Mouse (Mus musculus): Measurements from ENCODE around the gene Sptbn1.
A peak's percentile ranks its signal among the peaks of the same experiment; 100 is the strongest.

Gene Sptbn1

DNA sequence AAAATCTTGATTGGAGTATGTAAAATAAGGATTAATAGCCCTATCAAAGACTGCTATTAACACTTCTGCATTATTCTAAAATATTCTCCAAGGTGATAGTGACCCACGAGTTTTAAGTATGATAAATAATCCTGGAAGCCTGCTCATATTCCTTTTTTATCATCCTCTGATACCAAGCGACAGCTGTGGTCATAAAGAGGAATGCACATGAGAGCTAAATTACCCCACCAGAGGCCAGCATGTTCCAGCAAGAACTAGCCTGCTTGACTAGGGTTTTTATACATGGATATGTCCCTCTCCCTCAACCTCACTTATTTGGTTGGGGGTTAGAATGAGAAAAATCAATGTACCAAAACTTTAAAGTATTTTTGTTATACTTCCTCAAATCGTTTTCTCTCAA is 56.8 kb downstream of the Sptbn1 start:
- no peak for DNase-seq (ENCODE audit: low spot score)

DNA sequence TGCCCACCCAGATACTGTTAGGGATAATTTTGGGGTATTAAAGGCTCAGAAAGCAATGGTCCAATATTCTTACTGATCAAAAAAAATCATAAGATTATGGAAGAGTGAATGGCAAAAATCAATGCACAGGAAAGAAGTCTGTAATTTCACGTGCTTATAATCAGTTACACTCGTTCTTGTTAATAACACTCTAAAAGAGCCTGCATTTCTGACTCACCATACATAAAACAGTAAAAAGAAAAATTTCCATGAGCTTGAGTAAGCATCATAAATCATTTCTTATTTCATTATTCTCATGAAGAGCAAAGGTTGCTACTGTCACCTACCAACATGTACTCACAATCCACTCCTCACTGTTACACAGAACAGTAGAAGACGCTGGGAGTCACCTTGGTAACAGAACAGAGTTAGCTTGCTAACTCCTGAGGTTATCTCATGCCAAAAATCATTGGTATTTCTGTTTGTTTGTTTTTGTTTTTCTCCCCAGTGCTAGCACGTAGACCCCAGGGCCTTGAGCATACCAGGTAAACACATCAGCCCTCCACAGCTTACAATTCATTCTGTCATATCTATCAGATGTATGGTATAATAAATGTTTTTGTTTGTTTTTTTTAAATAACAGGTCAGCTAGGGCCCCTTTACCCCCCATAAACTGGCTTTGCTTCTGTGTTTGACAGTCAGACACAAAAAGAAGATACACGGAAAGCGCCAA is 57.7 kb downstream of the Sptbn1 start:
- no peak for DNase-seq (ENCODE audit: low spot score)

DNA sequence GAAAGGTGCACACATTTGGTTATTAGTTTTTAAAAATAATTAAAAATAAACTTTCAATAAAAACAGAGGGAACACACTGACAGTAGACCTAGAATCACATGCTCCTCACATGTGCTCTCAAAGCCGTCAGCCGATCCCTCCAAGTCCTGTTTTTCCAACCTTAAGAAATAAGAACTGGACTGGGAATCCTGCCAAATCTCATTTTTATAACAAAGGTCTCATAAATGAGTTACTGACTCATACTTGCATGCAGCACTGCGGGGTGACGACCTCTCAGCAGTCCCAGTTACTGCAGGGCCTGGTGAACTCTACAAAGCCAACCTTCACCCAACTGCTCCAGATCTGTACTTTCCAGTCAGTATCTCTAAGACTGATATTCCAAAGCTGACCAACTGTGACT is 58.5 kb downstream of the Sptbn1 start:
- peak; percentile 85 for DNase-seq (ENCODE audit: low spot score)

DNA sequence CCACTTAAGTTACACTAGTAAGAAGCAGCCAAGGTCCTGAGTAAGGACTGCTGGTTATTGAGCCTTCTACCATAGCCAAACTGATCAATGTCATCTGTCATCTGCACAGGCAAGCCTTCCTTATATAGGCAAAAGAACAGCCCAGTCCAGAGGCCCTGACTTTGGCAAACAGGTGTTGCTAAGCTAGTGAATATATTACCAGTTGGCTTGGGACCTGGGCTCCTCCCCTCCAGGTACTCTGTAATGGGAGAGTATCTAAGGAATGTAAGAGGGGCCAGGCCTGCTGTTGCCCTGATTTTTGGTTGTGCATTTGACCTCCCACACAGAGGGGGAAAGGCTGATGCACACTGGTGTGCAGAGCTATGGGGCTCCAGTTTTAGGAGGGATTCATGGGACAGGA is 63.6 kb downstream of the Sptbn1 start:
- DNase-seq (ENCODE audit: low spot score) = no peak

DNA sequence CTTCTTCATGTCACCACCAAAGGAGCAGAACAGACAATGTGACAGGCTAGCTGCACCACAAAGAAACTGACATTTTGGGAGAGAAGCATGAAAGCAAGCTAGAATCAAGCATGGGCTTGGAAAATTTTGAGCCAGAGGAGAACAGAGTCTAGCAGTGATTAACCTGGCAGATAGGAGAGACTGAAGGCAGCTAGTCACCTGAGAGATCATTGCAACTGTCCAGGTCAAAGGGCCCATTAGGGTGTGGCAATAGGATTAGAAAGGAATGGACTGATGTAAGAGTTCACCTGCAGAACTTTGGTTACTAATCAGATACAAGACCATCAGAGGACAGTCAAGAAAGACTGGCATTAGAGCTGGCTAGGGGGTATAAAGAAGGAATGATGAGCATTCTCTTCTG is 67.6 kb downstream of the Sptbn1 start:
- no peak for DNase-seq (ENCODE audit: low spot score)

DNA sequence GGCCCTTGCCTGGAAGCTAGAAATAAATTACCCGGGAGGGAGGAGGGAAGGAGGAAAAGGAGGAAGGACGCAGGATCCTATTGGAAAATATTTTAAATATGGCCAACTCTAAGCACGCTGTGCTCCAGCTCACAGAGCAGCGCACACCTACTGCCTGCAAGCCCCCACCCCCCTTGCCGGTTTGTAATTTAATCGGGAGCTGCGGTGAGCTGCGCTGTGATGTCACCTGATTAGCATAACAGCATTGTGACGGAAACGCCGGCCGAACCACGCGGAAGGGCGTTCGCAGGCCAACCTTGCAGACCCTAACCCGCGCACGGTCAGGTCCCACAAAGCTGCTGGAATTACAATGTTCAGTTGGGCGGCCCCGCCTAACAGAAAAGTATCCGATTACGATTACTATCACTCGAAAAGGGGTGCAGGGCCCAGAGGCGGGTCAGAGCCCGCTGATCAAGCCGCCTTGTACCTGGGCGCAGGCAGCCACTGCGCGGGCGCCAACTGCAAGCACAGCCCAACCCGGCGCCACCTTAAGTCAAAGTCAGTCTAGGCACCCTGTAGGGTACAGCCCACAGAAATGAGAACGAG is 69.8 kb downstream of the Sptbn1 start:
- no peak for DNase-seq (ENCODE audit: low spot score)

DNA sequence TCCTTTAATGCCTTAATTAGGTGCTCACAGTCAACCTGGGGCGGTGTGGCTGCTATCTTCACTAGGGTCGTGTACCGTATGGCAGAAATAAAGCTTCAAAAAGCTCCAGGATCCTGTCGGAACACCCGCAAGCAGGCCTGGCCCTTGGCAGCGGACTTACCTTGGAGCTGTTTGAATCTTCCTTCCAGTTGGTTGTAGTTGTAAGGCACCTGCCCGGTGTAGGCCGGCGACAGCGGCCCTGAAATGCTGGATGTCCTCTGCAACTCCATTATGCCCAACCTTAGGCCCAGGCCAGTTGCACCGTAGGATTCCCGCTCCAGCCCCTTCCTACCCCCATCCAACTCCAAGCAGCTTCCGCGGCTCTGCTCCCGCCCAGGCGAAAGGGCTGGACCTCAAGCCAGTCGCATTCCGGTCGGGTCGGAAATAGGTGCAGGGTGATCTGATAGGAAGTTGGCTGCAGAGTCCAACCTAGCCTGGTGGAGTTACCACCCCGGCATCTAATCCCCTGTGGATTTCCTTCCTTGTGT is 70.3 kb downstream of the Sptbn1 start:
- no peak for DNase-seq (ENCODE audit: low spot score)

DNA sequence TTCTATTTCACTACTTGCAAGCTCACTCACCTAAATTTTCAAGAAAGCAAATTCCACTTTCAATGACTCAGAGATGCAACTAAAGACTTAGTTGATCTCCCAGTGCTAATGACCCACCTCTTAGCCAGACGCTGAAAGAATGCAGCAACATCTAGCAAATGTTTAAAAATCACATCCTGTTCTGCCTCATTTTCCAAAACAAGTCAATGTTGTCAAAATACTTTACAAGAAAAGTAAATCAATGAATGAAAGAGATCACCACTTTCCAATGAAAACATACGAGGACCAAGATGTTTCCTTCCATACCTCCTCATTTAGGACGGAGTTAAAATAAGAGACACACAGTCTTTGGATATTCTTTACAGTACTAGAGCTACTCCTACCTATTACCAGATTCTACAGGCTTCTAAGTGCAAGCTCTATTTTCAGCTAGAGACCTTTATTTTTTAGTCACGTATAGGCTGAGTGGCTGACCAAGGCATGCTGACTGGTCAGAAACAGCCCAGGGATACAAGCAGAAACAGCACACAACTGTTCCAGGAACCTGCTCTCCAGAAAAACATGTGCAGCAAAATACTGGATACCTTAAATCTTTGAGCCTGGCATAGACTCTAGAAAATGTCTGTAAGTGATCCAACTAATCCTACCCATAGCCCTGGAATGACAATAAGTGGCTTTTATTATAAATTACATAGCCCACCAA is 71.5 kb downstream of the Sptbn1 start:
- DNase-seq (ENCODE audit: low spot score) = no peak

DNA sequence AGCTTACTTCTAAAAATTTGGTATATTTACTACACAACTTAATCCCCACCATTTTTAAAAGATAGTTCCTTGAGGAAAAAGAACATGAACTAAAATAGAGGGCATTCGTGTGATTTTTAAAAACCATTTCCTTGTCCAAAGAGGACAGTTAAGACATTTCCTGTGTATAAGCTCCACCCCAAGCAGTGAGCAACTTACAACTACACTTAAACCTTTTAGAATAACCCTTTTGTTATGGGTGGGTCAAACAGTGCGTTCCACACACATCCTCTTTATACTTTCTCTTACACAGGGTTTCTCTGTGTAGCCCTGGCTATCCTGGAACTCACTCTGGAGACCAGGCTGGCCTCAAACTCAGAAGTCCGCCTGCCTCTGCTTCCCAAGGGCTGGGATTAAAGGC is 72.2 kb downstream of the Sptbn1 start:
- no peak for DNase-seq (ENCODE audit: low spot score)

DNA sequence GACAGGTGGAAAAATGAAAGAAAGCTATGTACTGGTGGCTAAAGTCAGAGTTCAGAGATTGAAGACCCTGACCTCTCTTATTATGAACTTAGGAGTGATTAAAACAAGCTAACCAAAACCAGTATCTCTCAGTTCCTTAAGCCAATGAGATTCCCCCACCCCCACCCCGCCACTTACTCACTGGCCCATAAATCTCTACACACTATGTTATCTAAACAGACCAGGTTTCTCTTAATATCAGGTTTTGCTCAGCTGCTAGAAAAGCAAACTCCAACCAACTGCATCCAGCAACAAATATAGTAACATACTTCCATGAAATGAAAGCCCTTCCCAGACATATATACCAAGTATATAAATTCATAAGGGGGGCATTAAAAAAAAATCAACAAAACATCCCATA is 73.2 kb downstream of the Sptbn1 start:
- no peak for DNase-seq (ENCODE audit: low spot score)

DNA sequence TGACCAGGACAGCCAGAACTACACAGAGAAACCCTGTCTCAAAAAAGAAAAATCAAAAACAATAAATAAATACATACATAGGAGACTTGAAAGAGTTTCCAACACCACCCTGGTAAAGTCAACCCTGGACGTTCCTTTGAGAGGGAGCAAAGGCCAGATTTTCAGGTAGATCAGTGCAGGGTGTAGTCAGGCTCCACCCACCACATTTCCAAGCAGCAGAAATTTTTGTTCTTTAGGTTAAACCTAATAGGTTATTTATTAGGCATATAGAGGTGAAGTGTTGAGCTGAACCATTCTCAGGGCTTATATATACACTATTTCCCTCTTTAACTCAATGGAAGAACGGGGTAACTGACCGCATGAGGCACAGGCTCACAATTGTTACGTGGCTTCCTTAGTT is 77.0 kb downstream of the Sptbn1 start:
- DNase-seq (ENCODE audit: low spot score) = no peak

DNA sequence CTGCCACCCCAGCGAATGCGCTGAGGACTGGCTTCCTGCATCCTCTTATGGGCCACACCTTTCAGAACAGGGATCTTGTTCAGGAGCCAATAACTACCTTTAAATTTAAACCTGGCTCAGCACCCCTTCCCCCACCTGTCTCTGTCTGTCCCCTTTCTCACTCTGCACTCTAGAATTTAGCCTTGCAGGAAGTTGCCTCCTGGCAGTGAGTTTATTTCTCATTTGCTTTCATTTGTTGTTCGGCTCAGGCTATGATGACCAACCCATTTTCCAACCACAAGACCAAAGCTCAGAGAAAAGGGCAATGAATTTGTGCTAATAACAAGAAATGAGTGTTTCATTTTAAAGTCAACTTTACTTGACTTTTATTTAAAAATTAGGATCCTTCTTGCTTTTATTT is 77.9 kb downstream of the Sptbn1 start:
- no peak for DNase-seq (ENCODE audit: low spot score)

DNA sequence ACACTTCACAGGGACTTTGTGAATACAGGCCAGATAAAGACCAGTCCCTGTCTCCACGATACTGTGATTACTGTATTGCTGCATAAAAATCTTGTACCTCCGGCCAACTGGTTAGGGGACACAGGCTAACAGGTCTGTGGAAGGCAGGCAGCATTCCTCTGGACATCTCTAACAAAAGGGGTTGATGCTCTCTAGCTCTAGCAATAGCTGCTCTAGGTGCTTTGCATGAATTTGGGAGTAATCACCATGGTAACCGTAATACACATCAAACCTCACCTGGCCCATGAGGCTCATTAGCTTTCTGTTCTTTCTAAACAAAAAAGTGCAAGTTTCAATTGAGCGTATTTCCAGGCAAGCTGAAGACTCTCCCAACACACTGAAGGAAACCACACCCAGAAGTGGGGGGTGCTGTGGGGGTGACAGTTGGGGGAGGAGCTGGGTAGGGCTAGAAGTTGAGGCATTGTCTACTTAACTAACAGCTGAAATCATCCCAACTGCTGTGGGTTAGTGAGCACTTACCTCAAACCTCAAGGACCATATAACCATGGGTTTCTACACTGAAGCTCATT is 81.0 kb downstream of the Sptbn1 start:
- DNase-seq (ENCODE audit: low spot score) = no peak

DNA sequence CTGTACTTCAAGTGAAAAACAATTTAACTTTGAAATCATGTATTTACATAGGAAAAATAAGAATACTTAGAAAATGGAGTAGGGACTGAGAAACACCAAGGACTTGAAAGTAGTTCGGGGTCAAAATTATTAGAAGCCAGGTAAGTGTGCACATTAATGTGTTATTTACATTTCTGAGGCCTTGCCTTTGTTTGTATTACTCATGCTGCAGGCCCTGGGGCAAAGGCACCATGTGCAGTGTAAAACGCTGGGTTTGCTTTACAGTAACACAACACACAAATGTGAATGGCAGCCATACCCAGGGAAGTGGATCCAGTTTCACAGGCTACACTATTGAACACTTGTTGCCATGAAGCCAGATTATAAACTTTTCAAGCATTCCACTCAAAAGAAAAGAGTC is 83.4 kb downstream of the Sptbn1 start:
- DNase-seq (ENCODE audit: low spot score) = no peak

DNA sequence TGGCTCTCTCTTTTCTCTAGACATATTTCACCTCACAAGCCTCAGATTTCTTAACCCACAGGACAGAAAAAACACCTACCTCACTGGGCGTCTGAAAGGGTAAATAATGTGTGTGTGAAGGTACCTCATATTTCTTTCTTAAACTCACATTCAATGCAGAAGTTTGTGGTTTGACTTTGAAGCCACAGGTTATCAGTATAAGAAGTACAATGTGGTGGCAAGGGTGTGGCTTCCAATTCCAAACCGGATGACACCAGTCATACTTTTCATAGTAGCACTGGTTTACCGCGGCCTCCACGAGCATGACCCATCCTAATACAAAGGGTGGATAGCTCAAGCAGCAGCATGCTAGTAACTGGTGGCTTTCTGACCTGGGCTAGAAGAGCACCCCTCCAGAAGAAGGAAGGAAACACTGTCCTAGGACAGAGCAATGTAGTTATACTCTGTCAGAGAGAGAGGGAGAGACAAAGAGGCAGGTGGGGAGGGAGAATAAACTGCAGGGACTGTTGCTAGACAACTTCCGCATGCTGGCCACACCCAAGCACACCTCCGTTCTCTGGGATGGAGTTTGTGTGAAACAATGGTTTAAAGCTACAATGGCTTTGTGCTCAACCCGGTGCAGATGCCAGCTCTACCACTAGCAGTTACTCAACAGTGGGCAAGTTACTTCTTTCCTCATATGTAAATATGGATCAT is 85.1 kb downstream of the Sptbn1 start:
- DNase-seq (ENCODE audit: low spot score) = no peak

DNA sequence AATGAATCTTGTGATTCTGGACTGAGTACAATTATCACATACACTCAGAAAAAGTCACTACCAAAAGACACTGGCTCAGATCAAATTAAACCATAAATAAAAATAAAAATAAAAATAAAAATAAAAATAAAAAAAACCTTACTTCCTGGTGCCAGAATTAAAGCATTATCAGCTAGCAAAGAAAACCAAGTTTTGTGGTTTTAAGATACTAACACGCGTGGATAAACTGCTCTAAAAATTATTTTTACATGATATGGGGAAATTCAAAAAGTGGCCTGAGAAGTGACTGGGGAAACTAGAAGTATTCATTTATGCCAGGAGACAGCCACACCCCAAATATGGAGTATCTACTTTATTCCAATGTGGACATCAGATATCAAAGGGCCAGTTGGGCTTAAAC is 89.8 kb downstream of the Sptbn1 start:
- no peak for DNase-seq (ENCODE audit: low spot score)

DNA sequence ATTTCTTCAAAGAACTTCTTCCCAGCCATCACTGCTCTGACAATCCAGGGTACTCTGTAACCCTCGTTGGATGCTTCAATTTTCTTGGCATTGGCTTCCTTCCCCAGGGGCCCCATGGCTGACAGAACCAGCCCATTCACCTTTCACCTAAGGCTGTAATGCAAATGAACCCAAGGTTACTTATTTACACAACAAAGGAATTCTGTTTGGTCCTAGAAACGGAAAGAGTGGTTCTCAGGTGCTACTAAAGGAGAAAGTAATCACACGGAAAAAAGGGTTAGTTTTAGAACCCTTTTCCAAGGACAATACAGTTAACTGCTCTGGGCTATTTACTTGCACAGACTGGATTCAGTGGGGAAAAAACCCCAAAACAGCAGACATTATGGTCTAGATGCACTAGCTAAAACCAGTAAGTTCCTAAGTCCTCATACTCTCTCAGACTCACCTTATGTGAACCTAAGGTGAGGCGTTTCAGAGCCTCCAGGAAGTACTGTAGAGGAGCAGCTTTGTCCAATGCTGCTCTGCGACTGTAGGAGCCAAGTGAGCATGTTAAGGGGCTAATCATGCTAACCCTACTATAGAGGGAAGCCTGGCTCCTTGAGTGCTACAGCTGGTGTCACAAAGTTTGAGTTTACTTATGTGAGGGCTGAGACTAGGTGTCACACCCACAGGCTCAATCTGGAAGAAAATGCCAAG is 90.7 kb downstream of the Sptbn1 start:
- no peak for DNase-seq (ENCODE audit: low spot score)

DNA sequence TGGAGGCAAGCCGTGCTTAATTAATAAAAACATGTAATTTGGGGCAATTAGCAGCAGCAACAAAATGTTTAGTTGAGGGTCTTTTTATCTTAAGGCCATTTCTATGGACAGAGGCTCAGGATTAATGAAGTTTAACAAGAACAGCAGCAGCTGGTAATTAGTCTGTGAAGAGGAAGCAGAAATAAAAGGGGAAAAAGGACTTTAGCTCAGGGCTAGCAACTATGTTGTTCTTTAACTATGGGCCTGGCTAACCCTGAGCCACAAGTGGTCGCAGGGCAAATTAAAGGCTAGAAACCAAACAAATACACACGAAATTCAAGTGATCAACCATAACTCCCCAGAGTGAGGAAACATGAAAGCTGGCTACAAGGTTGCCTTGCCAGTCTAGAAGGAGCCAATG is 91.9 kb downstream of the Sptbn1 start:
- no peak for DNase-seq (ENCODE audit: low spot score)

DNA sequence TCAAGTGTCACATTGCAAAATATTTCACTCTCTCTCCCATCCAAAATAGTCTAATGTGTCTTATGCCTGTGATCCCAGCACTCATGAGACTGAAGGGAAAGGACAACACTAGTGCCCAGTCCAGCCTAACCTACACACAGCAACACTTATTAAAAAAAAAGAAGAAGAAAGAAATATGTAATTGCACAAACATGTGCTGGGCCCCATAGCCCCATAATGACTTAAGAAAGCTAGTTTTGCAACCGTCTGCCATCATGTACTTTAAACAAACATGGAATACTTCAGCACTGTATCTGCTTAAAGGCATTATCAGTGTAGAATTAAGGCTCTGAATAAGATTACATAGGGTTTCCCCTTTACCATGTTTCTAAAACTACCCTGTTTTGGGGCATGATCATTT is 92.4 kb downstream of the Sptbn1 start:
- no peak for DNase-seq (ENCODE audit: low spot score)

DNA sequence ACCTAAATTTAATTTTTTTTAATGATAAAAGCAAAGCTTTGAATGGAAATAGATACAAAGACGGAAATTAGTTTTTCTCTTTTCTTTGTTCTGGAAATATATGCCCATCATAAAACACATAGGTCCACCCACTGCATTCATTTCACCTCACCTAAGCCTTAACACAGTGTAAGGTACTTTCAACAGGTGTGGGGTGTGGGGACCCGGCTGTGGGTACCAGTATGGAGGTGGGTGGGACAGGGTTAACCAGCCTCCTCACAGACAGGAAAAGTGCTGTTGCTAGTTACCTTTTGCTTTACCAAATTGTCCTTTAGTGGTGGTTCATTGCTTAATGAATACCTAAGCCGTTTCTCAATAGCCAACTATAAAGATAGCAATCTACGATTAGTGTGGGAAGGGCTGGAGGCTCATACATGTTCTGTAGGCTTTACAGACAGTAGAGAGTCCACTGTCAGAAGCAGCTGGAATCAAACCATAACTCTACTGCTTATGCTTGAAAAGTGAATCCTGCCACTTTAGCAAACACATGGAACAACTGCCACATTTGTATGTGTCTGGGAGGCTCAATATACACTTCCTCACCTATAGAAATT is 96.3 kb downstream of the Sptbn1 start:
- no peak for DNase-seq (ENCODE audit: low spot score)

DNA sequence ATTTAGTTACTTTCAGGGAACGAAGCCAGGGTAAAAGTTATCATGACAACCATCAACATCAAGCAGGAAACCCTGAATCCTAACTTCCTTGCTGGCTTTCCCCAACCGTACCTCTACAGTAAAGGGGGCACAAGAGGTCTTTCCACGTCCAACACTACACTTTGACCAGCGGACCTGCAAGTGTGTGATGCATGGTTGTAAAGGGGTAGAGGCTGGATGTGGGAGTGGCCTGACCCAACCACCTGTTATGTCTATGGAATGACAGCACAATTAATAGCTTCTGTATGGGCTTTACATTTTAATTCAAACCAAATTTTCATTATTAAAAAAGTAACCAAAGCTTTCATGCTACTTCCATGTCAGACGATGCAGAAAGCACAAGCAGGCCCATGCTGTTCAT is 96.8 kb downstream of the Sptbn1 start:
- DNase-seq (ENCODE audit: low spot score) = no peak

DNA sequence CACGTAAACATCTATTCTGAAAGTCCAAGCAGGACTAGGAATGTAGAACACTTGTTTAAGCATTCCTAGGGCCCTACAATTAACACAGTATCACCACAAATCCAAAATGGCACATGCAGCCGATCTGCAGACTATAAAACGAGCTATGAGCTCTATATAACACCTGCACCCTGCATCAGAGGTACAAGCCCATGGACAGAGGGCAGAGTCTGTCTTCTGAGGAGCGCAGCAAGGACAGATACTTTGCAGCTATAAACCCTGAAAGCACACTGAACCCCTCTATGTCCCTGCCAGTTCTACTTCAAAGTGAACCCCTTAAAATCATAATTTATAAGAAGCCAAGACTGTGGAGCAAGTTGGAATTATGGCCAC is 101.4 kb downstream of the Sptbn1 start:
- no peak for DNase-seq (ENCODE audit: low spot score)

All from MN1 (cell line).